Mouse (Mus musculus) adrenal gland (tissue): ENCODE measurements around the gene Tm6sf2.
"Not testable (repeated sequence)": the region's sequence is repeated elsewhere in the genome, so short reads cannot be mapped to it uniquely, and the experiment has no call there.

Experiments
- intact Hi-C: fragments of 180-260 bp; cut with DNase I; formaldehyde crosslinking; loops from one replicate; pipeline ENCODE4 v1.15.1; 2025
- long read RNA-seq, 2 experiments: library from polyadenylated mRNA; unstranded; transcript quantifications; one replicate each; pipeline ENCODE4 v2.0.0; 2020; ENCODE audit warnings: borderline replicate concordance in 1 of 2; ENCODE audit not compliant: insufficient replicate concordance in 1 of 2

The Tm6sf2 gene
- long read RNA-seq, experiment 1 = 0 reads
- long read RNA-seq, experiment 2 = 0 reads

GRCm38 (mm10) chr8:70072441-70073069 is at the start of gene Tm6sf2:
Tm6sf2 (plus strand) TSS chr8:70072924.
- intact Hi-C loops = no loop called here

- intact Hi-C loops = no loop called here
Observed at GRCm38 (mm10) chr8:70023596-70023995, 49.1 kb upstream of the Tm6sf2 start.

- intact Hi-C loops = no loop called here
Observed at GRCm38 (mm10) chr8:70026151-70026550, 46.6 kb upstream of the Tm6sf2 start.

GRCm38 (mm10) chr8:70030255-70030654 is 42.5 kb upstream of the Tm6sf2 start:
- intact Hi-C loops = no loop called here

GRCm38 (mm10) chr8:70037994-70038393 is 34.7 kb upstream of the Tm6sf2 start:
- intact Hi-C loops = no loop called here

GRCm38 (mm10) chr8:70041885-70042546 is 30.7 kb upstream of the Tm6sf2 start:
- intact Hi-C loops = no loop called here

- intact Hi-C loops = no loop called here
Observed at GRCm38 (mm10) chr8:70042583-70043455, 29.9 kb upstream of the Tm6sf2 start, which contains the start of the genes Mau2 and Sugp1. Mau2 (minus strand) TSS chr8:70042734. Sugp1 (plus strand) TSS chr8:70042813.

GRCm38 (mm10) chr8:70043996-70044395 is 28.7 kb upstream of the Tm6sf2 start:
- intact Hi-C loops = no loop called here

GRCm38 (mm10) chr8:70049662-70050061 is 23.1 kb upstream of the Tm6sf2 start:
- intact Hi-C loops = no loop called here

GRCm38 (mm10) chr8:70050434-70050833 is 22.3 kb upstream of the Tm6sf2 start:
- intact Hi-C loops = not testable (repeated sequence)

- intact Hi-C loops = no loop called here
Observed at GRCm38 (mm10) chr8:70057721-70058120, 15.0 kb upstream of the Tm6sf2 start.

GRCm38 (mm10) chr8:70071836-70072440 is 786 bp upstream of the Tm6sf2 start:
- intact Hi-C loops = no loop called here

GRCm38 (mm10) chr8:70073120-70073519 is 396 bp downstream of the Tm6sf2 start:
- intact Hi-C loops = no loop called here

- intact Hi-C loops = no loop called here
Observed at GRCm38 (mm10) chr8:70073682-70074081, 958 bp downstream of the Tm6sf2 start.

GRCm38 (mm10) chr8:70081976-70082375 is 9.3 kb downstream of the Tm6sf2 start:
- intact Hi-C loops = no loop called here

GRCm38 (mm10) chr8:70083285-70083684 is 10.6 kb downstream of the Tm6sf2 start, which contains the start of gene Hapln4:
Hapln4 (plus strand) TSS chr8:70083457.
- intact Hi-C loops = no loop called here

GRCm38 (mm10) chr8:70084191-70085065 is 11.7 kb downstream of the Tm6sf2 start:
- intact Hi-C loops = no loop called here

- intact Hi-C loops = no loop called here
Observed at GRCm38 (mm10) chr8:70086151-70086550, 13.4 kb downstream of the Tm6sf2 start.

- intact Hi-C loops = no loop called here
Observed at GRCm38 (mm10) chr8:70087237-70087636, 14.5 kb downstream of the Tm6sf2 start.
